In genomic region chr3:103829036-103829435, GRCm38 (mm10) we compare ENCODE assay signal across 25 mouse cellular contexts. TPM values are rescaled to one million over a fixed set of nuclear protein-coding genes. Genes with fewer than 3 reads are reported as not detected.
"Had no signal": no experiment of that assay in that cellular context is flagged by ENCODE, and none has a peak within 500 bp of the region (broad histone marks: within the 10 kb centered on the region; RNA-seq: fewer than 3 reads in every experiment).

No protein-coding gene starts in this region.

- DNase-seq: liver, postnatal 0 days; lung, embryonic 14.5 days; lung, postnatal 10 days; lung, postnatal 4 days; retina, postnatal 1 day; right cerebral cortex, adult 18-20 months; right cerebral cortex, postnatal 25 days; right cerebral cortex, postnatal 4 days; spleen, adult 18-20 months; thymus, adult 2 months; thymus, postnatal 25 days; thymus, postnatal 4 days had no signal

- H3K36me3 ChIP-seq: liver, embryonic 15.5 days; neural tube, embryonic 13.5 days; neural tube, embryonic 15.5 days; stomach, embryonic 15.5 days had no signal

- H3K27ac ChIP-seq: liver, embryonic 15.5 days; midbrain, embryonic 13.5 days; neural tube, embryonic 13.5 days; neural tube, embryonic 15.5 days; stomach, embryonic 15.5 days; stomach, postnatal 0 days had no signal

- H3K9me3 ChIP-seq: liver, embryonic 15.5 days; midbrain, embryonic 13.5 days; neural tube, embryonic 13.5 days; neural tube, embryonic 15.5 days; stomach, embryonic 15.5 days had no signal

- H3K27me3 ChIP-seq: liver, embryonic 15.5 days; midbrain, embryonic 13.5 days; neural tube, embryonic 13.5 days; neural tube, embryonic 15.5 days; stomach, embryonic 15.5 days had no signal

- H3K4me3 ChIP-seq: liver, embryonic 15.5 days; midbrain, embryonic 13.5 days; myocyte; neural tube, embryonic 13.5 days; neural tube, embryonic 15.5 days; stomach, embryonic 15.5 days had no signal

- H3K9ac ChIP-seq: liver, embryonic 15.5 days; liver, postnatal 0 days; lung, embryonic 14.5 days; midbrain, embryonic 13.5 days; neural tube, embryonic 13.5 days; neural tube, embryonic 15.5 days; stomach, embryonic 15.5 days had no signal

- ATAC-seq: liver, postnatal 0 days; midbrain, embryonic 13.5 days; midbrain, embryonic 16.5 days had no signal

- H3K4me2 ChIP-seq: liver, embryonic 15.5 days; lung, embryonic 14.5 days; midbrain, embryonic 11.5 days; midbrain, embryonic 13.5 days; neural tube, embryonic 13.5 days; neural tube, embryonic 15.5 days; stomach, embryonic 15.5 days had no signal

- H3K4me1 ChIP-seq: midbrain, embryonic 13.5 days; neural tube, embryonic 13.5 days; neural tube, embryonic 15.5 days; stomach, embryonic 15.5 days had no signal

RNA-seq across cellular contexts. Expression of gene Bcl2l15, which starts 3.4 kb away (rescaled TPM):
- polyA plus RNA-seq: lung, embryonic 14.5 days; lung, embryonic 16.5 days; neural tube, embryonic 11.5 days had no signal

RNA-seq across cellular contexts. Expression of gene Gm43064, which starts 19.7 kb away (rescaled TPM):
- total RNA-seq: megakaryocyte-erythroid progenitor cell, adult 5-6 weeks had no signal
- polyA plus RNA-seq: liver, postnatal 0 days; midbrain, embryonic 13.5 days; neural tube, embryonic 15.5 days; small intestine, adult 2 months had no signal
